Mouse (Mus musculus) megakaryocyte-erythroid progenitor cell, adult 5-6 weeks (primary cell): ENCODE data around the gene Spaca5. TPM values are rescaled to one million over a fixed set of nuclear protein-coding genes. Genes with fewer than 3 reads are reported as not detected.

ENCODE experiments used
- ATAC-seq: replicated peaks from 2 replicates; pipeline ENCODE4 v1.8.0; 2016; ENCODE audit warnings: mild to moderate bottlenecking, inconsistent platforms; ENCODE audit not compliant: severe bottlenecking, poor library complexity, low FRiP score, low TSS enrichment
- total RNA-seq, 2 experiments: library from RNA; stranded (forward) in 1 of 2; stranded (reverse) in 1 of 2; fragments of 200-1000, 215-1000 nt in 1 of 2; fragments of >200 nt in 1 of 2; fragmentation: Nextera tagmentation in 1 of 2; gene quantifications; 2 replicates each; pipeline ENCODE4 v1.2.3; 2014 to 2017

The Spaca5 gene
- total RNA-seq (2014; fragmentation: Nextera tagmentation) (not detected in 2 replicates), total RNA-seq (2017) (not detected in 2 replicates)

- ATAC-seq = no peak
These were observed at the start of gene Spaca5 for GRCm38 (mm10) chrX:21068106-21068505. Gene Spaca5 (plus strand): TSS chrX:21068406.

GRCm38 (mm10) chrX:21061460-21061859 lies 6.7 kb upstream of the Spaca5 start:
- ATAC-seq = peak; percentile 57

- peak; percentile 99 for ATAC-seq
These were observed 6.2 kb upstream of the Spaca5 start, which contains the start of gene Zfp182 for GRCm38 (mm10) chrX:21061866-21062543. Gene Zfp182 (minus strand): TSS chrX:21062316.

GRCm38 (mm10) chrX:21062544-21062890 lies 5.7 kb upstream of the Spaca5 start:
- ATAC-seq = no peak

- ATAC-seq = peak; percentile 26; the same call in 1 of the 2 replicates
These were observed 20.4 kb downstream of the Spaca5 start for GRCm38 (mm10) chrX:21088645-21088982.

- peak; percentile 70 for ATAC-seq
These were observed 21.0 kb downstream of the Spaca5 start, which contains the start of gene Zfp300 for GRCm38 (mm10) chrX:21088983-21089866. Gene Zfp300 (minus strand): TSS chrX:21089527.

GRCm38 (mm10) chrX:21089867-21090239 lies 21.6 kb downstream of the Spaca5 start:
- no peak for ATAC-seq

GRCm38 (mm10) chrX:21115520-21115919 lies 47.3 kb downstream of the Spaca5 start, which contains the start of gene Ssxa1:
Gene Ssxa1 (plus strand): TSS chrX:21115820.
- ATAC-seq = no peak

Other genes starting within 250 kb of the Spaca5 start
- not detected in 2 replicates for gene Timp1, start 198.2 kb upstream of the Spaca5 start, total RNA-seq (2014; fragmentation: Nextera tagmentation)
- gene Timp1, start 198.2 kb upstream of the Spaca5 start, total RNA-seq (2017) = not detected in 2 replicates
- not detected in 2 replicates for gene Syn1, start 147.4 kb upstream of the Spaca5 start, total RNA-seq (2014; fragmentation: Nextera tagmentation)
- 0.46 TPM in 1 of 2 replicates, not detected in the other for gene Syn1, start 147.4 kb upstream of the Spaca5 start, total RNA-seq (2017)
- 0.72 and 5.6 TPM in 2 replicates for gene Cfp, start 136.9 kb upstream of the Spaca5 start, total RNA-seq (2014; fragmentation: Nextera tagmentation)
- gene Cfp, start 136.9 kb upstream of the Spaca5 start, total RNA-seq (2017) = 1.8 and 4.2 TPM in 2 replicates
- gene Elk1, start 117.8 kb upstream of the Spaca5 start, total RNA-seq (2014; fragmentation: Nextera tagmentation) = 5.3 and 9.8 TPM in 2 replicates
- 2.1 and 2.2 TPM in 2 replicates for gene Elk1, start 117.8 kb upstream of the Spaca5 start, total RNA-seq (2017)
- gene Uxt, start 106.4 kb upstream of the Spaca5 start, total RNA-seq (2014; fragmentation: Nextera tagmentation) = 45.3 and 61.1 TPM in 2 replicates
- 30.0 and 42.4 TPM in 2 replicates for gene Uxt, start 106.4 kb upstream of the Spaca5 start, total RNA-seq (2017)
- 15.7 and 19.1 TPM in 2 replicates for gene Zfp182, start 6.1 kb upstream of the Spaca5 start, total RNA-seq (2014; fragmentation: Nextera tagmentation)
- gene Zfp182, start 6.1 kb upstream of the Spaca5 start, total RNA-seq (2017) = 11.2 and 15.5 TPM in 2 replicates
- gene Zfp300, start 21.1 kb downstream of the Spaca5 start, total RNA-seq (2014; fragmentation: Nextera tagmentation) = 0.07 TPM in 1 of 2 replicates, not detected in the other
- gene Zfp300, start 21.1 kb downstream of the Spaca5 start, total RNA-seq (2017) = 0.19 TPM in 1 of 2 replicates, not detected in the other
- not detected in 2 replicates for gene Ssxa1, start 47.4 kb downstream of the Spaca5 start, total RNA-seq (2014; fragmentation: Nextera tagmentation)
- gene Ssxa1, start 47.4 kb downstream of the Spaca5 start, total RNA-seq (2017) = not detected in 2 replicates
- gene Gm21876, start 107.2 kb downstream of the Spaca5 start, total RNA-seq (2014; fragmentation: Nextera tagmentation) = not detected in 2 replicates
- not detected in 2 replicates for gene Gm21876, start 107.2 kb downstream of the Spaca5 start, total RNA-seq (2017)